Mouse (Mus musculus) lung, embryonic 16.5 days (tissue): ENCODE results near the gene Ccm2. TPM values are rescaled to one million over a fixed set of nuclear protein-coding genes. Genes with fewer than 3 reads are reported as not detected.

ENCODE experiments used
- ATAC-seq: fragments of 200-750 bp; cut with Nextera tagmentation; 2 replicates; pipeline ENCODE4 v1.8.0; 2017; ENCODE audit warnings: low read depth, mild to moderate bottlenecking, moderate library complexity
- H3K27ac ChIP-seq: fragments of 300-500 bp; sonication (generic); 2 replicates; pipeline ENCODE4 v1.5.1; 2014; ENCODE audit warnings: mild to moderate bottlenecking, control low read depth, low read length
- H3K27me3 ChIP-seq: fragments of 300-500 bp; sonication (generic); 2 replicates; pipeline ENCODE4 v1.6.1; 2014; ENCODE audit warnings: low read depth, low read length, mixed read lengths; ENCODE audit not compliant: control insufficient read depth, insufficient read depth
- H3K36me3 ChIP-seq: fragments of 300-500 bp; sonication (generic); 2 replicates; pipeline ENCODE4 v1.6.1; 2014; ENCODE audit warnings: low read length; ENCODE audit not compliant: control insufficient read depth, insufficient read depth
- H3K4me1 ChIP-seq: fragments of 300-500 bp; sonication (generic); replicated peaks from 2 replicates; pipeline ENCODE4 v1.6.1; 2014; ENCODE audit warnings: low read length, mixed read lengths; ENCODE audit not compliant: control insufficient read depth, insufficient read depth
- H3K4me2 ChIP-seq: fragments of 300-500 bp; sonication (generic); 2 replicates; pipeline ENCODE4 v1.6.1; 2014; ENCODE audit warnings: low read depth, low read length, control low read depth
- H3K4me3 ChIP-seq: fragments of 300-500 bp; sonication (generic); 2 replicates; pipeline ENCODE4 v1.5.1; 2014; ENCODE audit warnings: mild to moderate bottlenecking, low read length, control low read depth
- H3K9ac ChIP-seq: fragments of 300-500 bp; sonication (generic); 2 replicates; pipeline ENCODE4 v1.6.1; 2014; ENCODE audit warnings: low read length, control low read depth
- H3K9me3 ChIP-seq: fragments of 300-500 bp; sonication (generic); 2 replicates; pipeline ENCODE4 v1.6.1; 2016; ENCODE audit warnings: low read length; ENCODE audit not compliant: control insufficient read depth
- WGBS: fragments of 180-500 bp; shearing (Covaris S2); extraction: QIAGEN DNeasy Blood & Tissue Kit; methylation state at CpG from one replicate; pipeline ENCODE4 v1.1.7; 2014; 5-methylcytosine and 5-hydroxymethylcytosine counted together
- polyA plus RNA-seq: library from polyadenylated mRNA; unstranded; fragments of >200 nt; fragmentation: Nextera tagmentation; extraction: Ambion mirVana; gene quantifications from 2 replicates; pipeline ENCODE4 v1.2.1, GENCODE M21; 2015

Ccm2 gene
- polyA plus RNA-seq, 1 experiment from 2014 or later, result 79.3 TPM

- H3K4me3 ChIP-seq, result no peak overlapping the region
- no peak overlapping the region for H3K4me2 ChIP-seq
- H3K9ac ChIP-seq, result no peak overlapping the region
- H3K27ac ChIP-seq, result no peak overlapping the region
- no peaks in the 10 kb centered on the region for H3K4me1 ChIP-seq
- H3K36me3 ChIP-seq, result peaks cover 25% of the 10 kb centered on the region
- 86% methylated on average over 7 of the region's 7 CpGs for WGBS
- ATAC-seq, result 0 out of 2 replicates have a peak, but pooled peaks have one; percentile 10
- H3K9me3 ChIP-seq, result no peaks in the 10 kb centered on the region
- H3K27me3 ChIP-seq, result no peaks in the 10 kb centered on the region
Measured at GRCm38 (mm10) chr11:6587249-6587940, 40.7 kb downstream of the Ccm2 start.

GRCm38 (mm10) chr11:6588295-6588694 is 41.6 kb downstream of the Ccm2 start:
- Histone ChIP-seq H3K4me3 (no peak overlapping the region), H3K9ac (no peak overlapping the region), H3K4me2 (no peak overlapping the region), H3K27ac (no peak overlapping the region), H3K27me3 (no peaks in the 10 kb centered on the region), H3K9me3 (no peaks in the 10 kb centered on the region), H3K4me1 (no peaks in the 10 kb centered on the region), H3K36me3 (peaks cover 32% of the 10 kb centered on the region)
- ATAC-seq, result no peak
- 89% methylated on average over 7 of the region's 7 CpGs for WGBS

DNA sequence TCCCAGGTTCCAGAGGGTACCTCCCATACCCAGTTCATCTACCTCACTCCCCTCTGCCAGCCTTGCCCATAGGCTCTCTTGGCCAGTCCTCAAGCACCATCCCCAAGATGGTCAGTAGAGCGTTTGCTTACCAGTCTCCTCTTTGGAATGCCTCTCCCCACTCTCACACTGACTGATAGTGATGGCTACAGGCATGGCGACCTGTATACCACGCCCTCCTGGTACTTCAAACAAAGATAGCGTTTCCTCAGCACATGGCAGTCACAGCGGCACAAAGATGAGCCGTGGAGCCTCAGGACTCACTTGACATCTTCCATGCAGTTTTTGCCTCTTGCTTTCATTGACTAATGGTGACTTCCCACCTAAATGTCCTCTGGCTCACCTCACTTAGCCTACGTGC is 43.2 kb downstream of the Ccm2 start:
- Histone ChIP-seq H3K4me3 (no peak overlapping the region), H3K9ac (no peak overlapping the region), H3K27me3 (no peaks in the 10 kb centered on the region), H3K36me3 (peaks cover 43% of the 10 kb centered on the region), H3K27ac (no peak overlapping the region), H3K4me2 (no peak overlapping the region), H3K9me3 (no peaks in the 10 kb centered on the region), H3K4me1 (no peaks in the 10 kb centered on the region)
- 77% methylated on average over 7 of the region's 7 CpGs for WGBS
- ATAC-seq, result no peak

DNA sequence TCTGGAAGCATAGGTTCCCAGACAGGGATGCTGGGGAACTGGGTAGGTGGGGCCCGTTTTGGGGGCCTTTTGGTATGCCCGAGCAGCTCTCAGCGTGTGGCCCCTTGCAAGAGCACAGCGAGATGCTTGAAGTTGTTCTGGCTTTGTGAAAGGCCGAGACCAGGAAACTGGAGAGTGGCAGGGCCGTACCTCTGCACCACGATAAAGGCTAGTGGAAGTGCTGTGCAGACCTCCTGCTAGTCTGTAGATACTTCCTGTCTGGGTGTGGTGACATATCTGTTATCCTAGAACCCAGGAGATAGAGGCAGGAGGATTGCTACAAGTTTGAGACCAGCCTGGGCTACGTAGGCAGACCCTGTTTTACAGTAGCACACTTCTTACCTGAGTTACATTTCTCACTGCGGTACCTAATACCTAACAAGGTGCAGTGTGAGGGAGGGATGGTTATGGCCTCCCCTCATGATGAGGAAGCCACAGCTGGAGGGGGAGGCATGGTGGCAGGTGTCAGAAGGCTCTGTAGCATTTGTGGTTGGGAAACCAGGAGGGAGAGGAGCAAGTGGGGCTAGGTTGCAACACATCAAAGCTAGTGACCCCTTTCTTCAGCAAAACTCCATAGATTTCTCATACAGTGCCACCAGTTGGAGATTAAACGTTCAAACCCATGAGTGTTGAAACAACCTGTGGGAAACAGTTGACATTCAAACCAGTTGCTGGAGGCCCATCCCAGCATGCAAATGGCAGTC is 44.4 kb downstream of the Ccm2 start:
- no peak overlapping the region for H3K4me2 ChIP-seq
- H3K4me1 ChIP-seq, result no peaks in the 10 kb centered on the region
- no peaks in the 10 kb centered on the region for H3K9me3 ChIP-seq
- H3K36me3 ChIP-seq, result peaks cover 46% of the 10 kb centered on the region
- no peak overlapping the region for H3K27ac ChIP-seq
- no peak overlapping the region for H3K9ac ChIP-seq
- no peak for ATAC-seq
- H3K27me3 ChIP-seq, result no peaks in the 10 kb centered on the region
- 85% methylated on average over 10 of the region's 10 CpGs for WGBS
- no peak overlapping the region for H3K4me3 ChIP-seq

GRCm38 (mm10) chr11:6593406-6593805 is 46.7 kb downstream of the Ccm2 start:
- no peak overlapping the region for H3K4me2 ChIP-seq
- no peak for ATAC-seq
- H3K27ac ChIP-seq, result no peak overlapping the region
- 63% methylated on average over 11 of the region's 11 CpGs for WGBS
- no peaks in the 10 kb centered on the region for H3K9me3 ChIP-seq
- H3K27me3 ChIP-seq, result no peaks in the 10 kb centered on the region
- no peak overlapping the region for H3K4me3 ChIP-seq
- H3K36me3 ChIP-seq, result peaks cover 54% of the 10 kb centered on the region
- H3K4me1 ChIP-seq, result peaks cover 5% of the 10 kb centered on the region
- no peak overlapping the region for H3K9ac ChIP-seq

DNA sequence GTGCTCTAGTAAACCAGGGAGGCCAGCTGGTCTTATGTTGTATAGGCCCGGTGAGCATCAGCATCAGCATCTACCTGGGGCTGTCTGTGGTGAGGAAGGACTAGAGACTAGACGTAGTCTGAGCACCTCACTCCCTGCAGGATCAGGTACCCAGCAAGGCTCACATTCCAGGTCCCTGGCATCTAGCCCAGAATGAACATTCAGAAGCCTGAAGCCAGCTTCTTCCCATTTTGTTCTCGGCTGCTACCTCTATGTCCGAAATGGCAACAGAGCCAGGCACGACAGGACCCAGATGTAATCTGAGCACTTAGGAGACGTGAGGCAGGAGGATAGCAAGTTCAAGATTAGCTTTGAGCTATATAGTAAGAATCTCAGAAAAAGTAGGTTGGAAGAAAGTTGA is 48.2 kb downstream of the Ccm2 start:
- Histone ChIP-seq H3K36me3 (peaks cover 49% of the 10 kb centered on the region), H3K4me1 (peaks cover 11% of the 10 kb centered on the region), H3K4me3 (no peak overlapping the region), H3K27ac (0 out of 2 replicates have a peak overlapping the region, but pooled peaks have one; percentile 16), H3K9me3 (no peaks in the 10 kb centered on the region), H3K4me2 (no peak overlapping the region), H3K9ac (no peak overlapping the region), H3K27me3 (no peaks in the 10 kb centered on the region)
- ATAC-seq, result no peak
- 71% methylated on average over 6 of the region's 6 CpGs for WGBS

GRCm38 (mm10) chr11:6595339-6595738 is 48.7 kb downstream of the Ccm2 start:
- peaks cover 45% of the 10 kb centered on the region for H3K36me3 ChIP-seq
- no peak overlapping the region for H3K9ac ChIP-seq
- H3K4me1 ChIP-seq, result peaks cover 11% of the 10 kb centered on the region
- ATAC-seq, result no peak
- H3K4me3 ChIP-seq, result no peak overlapping the region
- WGBS, result 91% methylated on average over 5 of the region's 5 CpGs
- no peaks in the 10 kb centered on the region for H3K9me3 ChIP-seq
- H3K27me3 ChIP-seq, result no peaks in the 10 kb centered on the region
- no peak overlapping the region for H3K27ac ChIP-seq
- no peak overlapping the region for H3K4me2 ChIP-seq

DNA sequence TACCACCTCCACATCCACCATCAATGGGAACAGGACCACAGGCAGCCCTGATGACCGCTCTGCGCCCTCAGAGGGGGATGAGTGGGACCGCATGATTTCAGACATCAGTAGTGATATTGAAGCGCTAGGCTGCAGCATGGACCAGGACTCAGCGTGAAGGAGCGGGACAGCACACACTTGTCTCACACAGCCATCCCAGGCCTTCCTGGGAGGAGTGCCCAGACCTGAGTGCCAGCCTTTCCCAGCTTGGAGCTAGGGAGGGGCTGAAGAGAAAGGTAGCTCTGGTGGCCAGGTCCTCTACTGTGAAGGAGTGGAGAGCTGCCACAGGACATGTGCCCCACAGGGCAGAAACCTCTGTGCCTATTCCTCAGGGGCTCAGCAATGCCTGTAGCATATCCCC is 49.5 kb downstream of the Ccm2 start:
- no peak for ATAC-seq
- no peak overlapping the region for H3K4me2 ChIP-seq
- H3K27me3 ChIP-seq, result no peaks in the 10 kb centered on the region
- no peaks in the 10 kb centered on the region for H3K9me3 ChIP-seq
- WGBS, result 94% methylated on average over 6 of the region's 6 CpGs
- H3K4me1 ChIP-seq, result peaks cover 11% of the 10 kb centered on the region
- H3K27ac ChIP-seq, result no peak overlapping the region
- no peak overlapping the region for H3K9ac ChIP-seq
- peaks cover 41% of the 10 kb centered on the region for H3K36me3 ChIP-seq
- H3K4me3 ChIP-seq, result no peak overlapping the region

- no peaks in the 10 kb centered on the region for H3K27me3 ChIP-seq
- 83% methylated on average over 3 of the region's 3 CpGs for WGBS
- peaks cover 11% of the 10 kb centered on the region for H3K4me1 ChIP-seq
- no peak overlapping the region for H3K4me2 ChIP-seq
- no peak overlapping the region for H3K27ac ChIP-seq
- ATAC-seq, result no peak
- peaks cover 40% of the 10 kb centered on the region for H3K36me3 ChIP-seq
- H3K9ac ChIP-seq, result no peak overlapping the region
- H3K9me3 ChIP-seq, result no peaks in the 10 kb centered on the region
- H3K4me3 ChIP-seq, result no peak overlapping the region
Measured at GRCm38 (mm10) chr11:6596616-6597015, 49.9 kb downstream of the Ccm2 start.
